Mouse (Mus musculus) liver, adult (tissue): ENCODE measurements around the gene Rad54l2.

Experiments
- GATA4 ChIP-seq: IDR thresholded peaks from 2 replicates; pipeline ENCODE4 v1.6.1; 2014; ENCODE audit warnings: mild to moderate bottlenecking, low read length; ENCODE audit not compliant: insufficient replicate concordance

Rad54l2 gene

GRCm38 (mm10) chr9:106770216-106770615, 18.8 kb downstream of the Rad54l2 start:
- TF ChIP-seq GATA4 = no peak

- TF ChIP-seq GATA4 = no peak
Measured at GRCm38 (mm10) chr9:106769781-106770180, 19.2 kb downstream of the Rad54l2 start.

- TF ChIP-seq GATA4 = no peak
Measured at GRCm38 (mm10) chr9:106756421-106756820, 32.6 kb downstream of the Rad54l2 start.

- TF ChIP-seq GATA4 = no peak
Measured at GRCm38 (mm10) chr9:106755776-106756175, 33.2 kb downstream of the Rad54l2 start.

GRCm38 (mm10) chr9:106754311-106754710, 34.7 kb downstream of the Rad54l2 start:
- TF ChIP-seq GATA4 = no peak

- TF ChIP-seq GATA4 = no peak
Measured at GRCm38 (mm10) chr9:106752135-106752534, 36.9 kb downstream of the Rad54l2 start.

- TF ChIP-seq GATA4 = no peak
Measured at GRCm38 (mm10) chr9:106739962-106740361, 49.0 kb downstream of the Rad54l2 start.

- TF ChIP-seq GATA4 = peak; percentile 59; the same call in 1 of the 2 replicates
Measured at GRCm38 (mm10) chr9:106739056-106739455, 49.9 kb downstream of the Rad54l2 start.

GRCm38 (mm10) chr9:106738199-106738985, 50.6 kb downstream of the Rad54l2 start:
- TF ChIP-seq GATA4 = no peak

- no peak for TF ChIP-seq GATA4
Measured at GRCm38 (mm10) chr9:106733690-106734089, 55.3 kb downstream of the Rad54l2 start.

- TF ChIP-seq GATA4 = no peak
Measured at GRCm38 (mm10) chr9:106729416-106729815, 59.6 kb downstream of the Rad54l2 start.

GRCm38 (mm10) chr9:106726891-106727290, 62.1 kb downstream of the Rad54l2 start:
- TF ChIP-seq GATA4 = no peak

GRCm38 (mm10) chr9:106725435-106725834, 63.6 kb downstream of the Rad54l2 start:
- TF ChIP-seq GATA4 = no peak

- no peak for TF ChIP-seq GATA4
Measured at GRCm38 (mm10) chr9:106724864-106725263, 64.1 kb downstream of the Rad54l2 start.

GRCm38 (mm10) chr9:106716729-106717128, 72.3 kb downstream of the Rad54l2 start:
- no peak for TF ChIP-seq GATA4

- TF ChIP-seq GATA4 = no peak
Measured at GRCm38 (mm10) chr9:106716232-106716631, 72.8 kb downstream of the Rad54l2 start.

GRCm38 (mm10) chr9:106712470-106712869, 76.5 kb downstream of the Rad54l2 start:
- no peak for TF ChIP-seq GATA4

- TF ChIP-seq GATA4 = no peak
Measured at GRCm38 (mm10) chr9:106692973-106693481, 96.0 kb downstream of the Rad54l2 start.
